Mouse (Mus musculus): ENCODE measurements around the gene Klf12. TPM values are rescaled to one million over a fixed set of nuclear protein-coding genes. Genes with fewer than 3 reads are reported as not detected.
"Not testable (repeated sequence)": the region's sequence is repeated elsewhere in the genome, so short reads cannot be mapped to it uniquely, and the experiment has no call there.

Klf12 gene
- polyA plus RNA-seq, 1 experiment from 2014 or later: not detected

DNA sequence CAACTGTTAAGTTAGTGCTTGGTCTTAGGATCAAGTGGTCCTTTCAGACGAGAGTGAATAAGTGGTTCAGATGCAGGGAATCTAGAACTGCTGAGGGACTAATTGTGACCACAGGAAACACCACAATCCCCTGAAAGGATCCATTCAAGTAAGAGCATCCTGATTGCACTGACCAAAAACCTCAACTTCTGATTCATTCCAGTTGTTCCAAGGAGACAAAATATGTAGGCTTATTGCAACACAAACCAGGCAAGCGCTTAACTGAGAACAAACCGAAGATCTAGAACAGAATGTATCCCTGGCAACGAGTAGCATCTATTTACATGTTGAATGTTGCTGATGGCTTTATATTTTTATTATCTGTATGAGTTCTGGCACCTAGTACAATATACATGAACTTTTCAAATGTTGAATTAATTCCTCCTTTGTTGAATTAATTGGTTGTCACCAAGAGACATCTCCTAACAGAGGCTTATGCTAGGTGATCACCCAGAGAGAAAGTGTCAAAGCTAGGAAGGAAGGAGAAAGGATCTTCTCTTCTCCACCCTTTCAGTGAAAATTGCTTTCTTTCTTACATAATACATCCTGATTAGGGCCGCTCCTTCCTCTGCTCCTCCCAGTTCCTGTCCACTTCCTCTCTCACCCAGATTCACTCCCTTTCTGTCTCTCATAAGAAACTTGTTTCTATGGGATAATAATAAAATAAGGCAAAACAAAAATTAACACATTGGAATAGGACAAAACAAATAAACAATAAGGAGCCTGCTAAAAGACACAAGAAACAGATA, 407.5 kb downstream of the Klf12 start:
- no peak overlapping the region for H3K4me3 ChIP-seq (ENCODE audit: inconsistent target)
- WGBS (ENCODE audit: missing documents): 39% methylated on average over 5 of the region's 5 CpGs

GRCm38 (mm10) chr14:99873725-99874124, 410.8 kb downstream of the Klf12 start:
- Histone ChIP-seq H3K36me3 (ENCODE audit: inconsistent target) (no peaks in the 10 kb centered on the region), H3K4me3 (ENCODE audit: inconsistent target) (no peak overlapping the region), H3K27ac (no peak overlapping the region), H3K79me2 (ENCODE audit: inconsistent target) (no peaks in the 10 kb centered on the region)
- 87% methylated on average over 5 of the region's 5 CpGs for WGBS (ENCODE audit: missing documents)

More for the DNA sequence above, 407.5 kb downstream of the Klf12 start:
- Histone ChIP-seq H3K79me2 (ENCODE audit: inconsistent target) (no peaks in the 10 kb centered on the region), H3K27ac (no peak overlapping the region), H3K36me3 (ENCODE audit: inconsistent target) (no peaks in the 10 kb centered on the region)

GRCm38 (mm10) chr14:99856158-99857011, 428.1 kb downstream of the Klf12 start:
- no peaks in the 10 kb centered on the region for H3K79me2 ChIP-seq (ENCODE audit: inconsistent target)
- WGBS (ENCODE audit: missing documents): 71% methylated on average over 14 of the region's 14 CpGs
- no peaks in the 10 kb centered on the region for H3K36me3 ChIP-seq (ENCODE audit: inconsistent target)
- H3K27ac ChIP-seq: no peak overlapping the region
- H3K4me3 ChIP-seq (ENCODE audit: inconsistent target): no peak overlapping the region

DNA sequence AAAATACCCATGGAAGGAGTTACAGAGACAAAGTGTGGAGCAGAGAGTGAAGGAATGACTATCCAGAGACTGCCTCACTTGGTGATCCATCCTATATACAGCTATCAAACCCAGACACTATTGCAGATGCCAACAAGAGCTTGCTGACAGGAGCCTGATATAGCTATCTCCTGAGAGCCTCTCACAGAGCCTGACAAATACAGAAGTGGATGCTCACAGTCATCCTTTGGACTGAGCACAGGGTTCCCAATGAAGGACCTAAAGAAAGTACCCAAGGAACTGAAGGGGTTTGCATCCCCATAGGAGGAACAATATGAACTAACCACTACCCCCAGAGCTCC, 430.0 kb downstream of the Klf12 start:
- H3K36me3 ChIP-seq (ENCODE audit: inconsistent target); H3K4me3 ChIP-seq (ENCODE audit: inconsistent target); H3K79me2 ChIP-seq (ENCODE audit: inconsistent target); H3K27ac ChIP-seq: not testable (repeated sequence)

DNA sequence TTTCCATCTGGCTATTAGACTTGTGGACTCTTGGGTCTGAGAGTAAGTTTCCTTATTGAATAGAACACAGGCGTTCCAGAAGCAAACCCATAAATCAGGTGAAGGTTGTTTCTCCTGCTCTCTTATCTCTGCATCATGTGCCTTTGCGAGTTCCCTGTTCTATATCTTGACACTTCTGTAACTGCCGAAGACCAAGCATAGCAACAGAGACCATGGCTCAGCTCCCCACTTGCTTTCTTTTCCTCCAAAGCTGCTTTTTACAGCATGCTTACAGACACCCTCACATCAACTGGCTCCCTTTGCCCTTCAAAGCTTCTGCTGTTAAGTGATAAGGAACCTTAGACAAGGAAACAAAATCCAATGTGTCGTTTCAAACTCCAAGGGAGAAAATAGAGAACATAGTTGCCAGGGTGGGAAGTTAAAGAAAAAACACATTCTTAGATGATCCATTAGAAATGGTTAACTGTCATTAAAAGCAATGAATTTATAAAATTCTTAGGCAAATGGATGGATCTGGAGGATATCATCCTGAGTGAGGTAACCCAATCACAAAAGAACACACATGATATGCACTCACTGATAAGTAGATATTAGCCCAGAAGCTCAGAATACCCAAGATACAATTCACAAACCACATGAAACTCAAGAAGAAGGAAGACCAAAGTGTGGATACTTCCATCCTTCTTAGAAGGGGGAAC, 430.6 kb downstream of the Klf12 start:
- H3K27ac ChIP-seq; H3K79me2 ChIP-seq (ENCODE audit: inconsistent target); H3K36me3 ChIP-seq (ENCODE audit: inconsistent target); H3K4me3 ChIP-seq (ENCODE audit: inconsistent target): not testable (repeated sequence)
- WGBS (ENCODE audit: missing documents): 12% methylated on average over 4 of the region's 4 CpGs

DNA sequence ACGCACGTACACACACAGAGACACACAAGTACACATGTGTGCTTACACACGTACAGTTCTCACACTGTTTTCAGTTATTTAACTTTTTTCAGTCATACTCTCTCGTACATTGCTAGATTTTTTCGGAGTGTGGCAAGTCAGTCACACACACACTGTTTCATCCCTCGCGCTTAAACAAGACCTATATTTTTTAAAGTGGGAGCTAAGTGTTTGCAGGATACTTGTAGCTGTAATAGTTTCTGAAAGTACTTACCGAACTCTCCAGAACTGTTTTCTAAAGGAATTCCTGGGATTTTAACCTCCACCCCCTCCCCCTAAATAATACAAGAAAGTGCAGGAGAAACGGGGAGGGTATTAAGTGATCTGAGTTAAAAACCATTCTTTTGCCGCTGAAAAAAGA, 434.1 kb downstream of the Klf12 start:
- H3K36me3 ChIP-seq (ENCODE audit: inconsistent target): no peaks in the 10 kb centered on the region
- WGBS (ENCODE audit: missing documents): 90% methylated on average over 10 of the region's 10 CpGs
- no peaks in the 10 kb centered on the region for H3K79me2 ChIP-seq (ENCODE audit: inconsistent target)
- no peak overlapping the region for H3K27ac ChIP-seq
- H3K4me3 ChIP-seq (ENCODE audit: inconsistent target): no peak overlapping the region

DNA sequence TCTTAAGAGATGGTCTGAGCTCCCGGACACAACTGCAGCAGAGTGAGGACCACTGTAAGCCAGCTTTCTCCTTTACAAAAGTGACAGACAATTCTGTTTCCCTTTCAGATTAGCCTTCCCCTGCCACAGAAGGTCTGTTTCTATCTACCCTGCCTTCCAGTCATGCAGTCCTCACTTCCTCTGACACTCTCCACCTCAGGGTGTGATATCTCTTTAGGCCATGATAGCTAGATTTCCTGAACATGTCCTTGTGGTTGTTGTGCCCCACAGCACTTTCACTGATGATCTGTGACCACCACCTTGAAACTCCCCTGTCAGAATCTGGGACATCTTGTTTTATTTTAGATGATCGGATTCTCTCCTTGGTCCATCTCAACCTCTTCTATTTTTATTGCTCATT, 437.0 kb downstream of the Klf12 start:
- 44% methylated on average over 2 of the region's 2 CpGs for WGBS (ENCODE audit: missing documents)
- H3K36me3 ChIP-seq (ENCODE audit: inconsistent target): no peaks in the 10 kb centered on the region
- no peak overlapping the region for H3K4me3 ChIP-seq (ENCODE audit: inconsistent target)
- H3K79me2 ChIP-seq (ENCODE audit: inconsistent target): no peaks in the 10 kb centered on the region
- H3K27ac ChIP-seq: no peak overlapping the region

GRCm38 (mm10) chr14:99826713-99827112, 457.8 kb downstream of the Klf12 start:
- H3K36me3 ChIP-seq (ENCODE audit: inconsistent target): no peaks in the 10 kb centered on the region
- WGBS (ENCODE audit: missing documents): 0% methylated on average over 1 of the region's 1 CpGs
- H3K79me2 ChIP-seq (ENCODE audit: inconsistent target): no peaks in the 10 kb centered on the region
- H3K27ac ChIP-seq: no peak overlapping the region
- no peak overlapping the region for H3K4me3 ChIP-seq (ENCODE audit: inconsistent target)
